Mouse (Mus musculus) G1E (cell line): Measurements from ENCODE around the gene Mras.

Experiments used
- CTCF ChIP-seq: IDR thresholded peaks from 2 replicates; pipeline ENCODE4 v1.5.1; 2012; ENCODE audit warnings: low read depth, low read length, inconsistent platforms, mixed read lengths
- GATA1 ChIP-seq: IDR thresholded peaks from 2 replicates; pipeline ENCODE4 v1.6.1; 2012; ENCODE audit warnings: borderline replicate concordance, low read length, inconsistent platforms, mixed read lengths
- GATA2 ChIP-seq: IDR thresholded peaks from 2 replicates; pipeline ENCODE4 v1.6.1; 2012; ENCODE audit warnings: low read depth, low read length, inconsistent platforms, borderline replicate concordance
- POLR2AphosphoS5 ChIP-seq: IDR thresholded peaks from 2 replicates; pipeline ENCODE4 v1.6.1; 2012; ENCODE audit warnings: low read depth, low read length, inconsistent platforms; ENCODE audit not compliant: insufficient replicate concordance
- TAL1 ChIP-seq: conservative IDR thresholded peaks from 2 replicates; pipeline ENCODE4 v1.6.1; 2012; ENCODE audit warnings: low read depth, low read length, inconsistent platforms, mixed read lengths

DNA sequence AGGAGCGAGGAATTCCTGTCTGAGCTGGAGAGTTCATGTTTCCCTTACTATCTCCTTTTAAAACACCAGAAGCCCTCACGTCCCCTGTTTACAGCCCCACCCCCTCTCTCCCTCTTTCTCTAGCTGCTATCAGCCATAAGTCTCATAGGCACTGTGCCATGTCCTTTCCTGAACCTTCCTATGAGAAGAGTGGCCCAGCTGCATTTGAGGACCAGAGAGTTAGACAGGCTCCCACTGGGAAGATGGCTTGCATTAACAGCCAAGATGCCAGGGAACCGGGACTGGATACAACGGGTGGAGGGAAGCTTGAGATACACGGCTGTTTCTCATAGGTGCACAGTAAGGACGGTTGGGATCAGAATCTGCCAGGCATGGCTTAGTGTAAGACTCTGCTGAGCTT is 27.7 kb upstream of the Mras start:
- no peak for TF ChIP-seq CTCF
- TF ChIP-seq POLR2AphosphoS5 = no peak
- TF ChIP-seq TAL1 = no peak
- no peak for TF ChIP-seq GATA1
- no peak for TF ChIP-seq GATA2
